Mouse (Mus musculus): ENCODE measurements around the gene Tex14.
"Not testable (repeated sequence)": the region's sequence is repeated elsewhere in the genome, so short reads cannot be mapped to it uniquely, and the experiment has no call there.

The Tex14 gene

DNA sequence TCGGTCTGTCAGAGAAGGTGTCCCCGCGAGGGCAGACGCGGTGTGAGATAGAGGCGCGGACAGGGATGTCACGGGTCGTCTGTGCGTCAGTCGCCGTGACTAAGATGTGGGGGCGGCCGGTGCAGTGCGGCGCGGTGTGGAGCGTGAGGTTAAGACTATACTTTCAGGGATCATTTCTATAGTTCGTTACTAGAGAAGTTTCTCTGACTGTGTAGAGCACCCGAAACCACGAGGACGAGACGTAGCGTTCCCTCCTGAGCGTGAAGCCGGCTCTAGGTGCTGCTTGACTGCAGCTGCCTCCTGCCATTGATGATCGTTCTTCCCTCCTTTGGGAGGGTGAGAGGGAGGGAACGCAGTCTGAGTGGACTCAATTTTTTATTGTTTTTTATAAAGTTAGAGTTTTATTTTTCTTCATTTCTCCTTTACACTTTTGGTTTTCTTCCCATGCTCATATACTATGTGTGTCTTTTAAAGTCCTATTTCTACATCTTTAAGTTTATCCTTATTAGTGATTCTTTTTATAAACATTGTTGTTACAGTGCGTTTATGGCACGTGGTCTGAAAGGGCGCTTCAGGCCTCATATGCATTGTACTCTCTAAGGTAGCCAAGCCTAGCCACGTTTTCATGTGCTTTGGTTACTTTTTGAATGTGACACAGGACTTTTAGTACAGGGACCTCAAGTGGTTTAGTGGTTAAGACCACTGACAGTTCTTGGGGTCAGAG, 43.8 kb downstream of the Tex14 start:
- DNase-seq, result peak in 1 of 2 experiments; percentile 67

DNA sequence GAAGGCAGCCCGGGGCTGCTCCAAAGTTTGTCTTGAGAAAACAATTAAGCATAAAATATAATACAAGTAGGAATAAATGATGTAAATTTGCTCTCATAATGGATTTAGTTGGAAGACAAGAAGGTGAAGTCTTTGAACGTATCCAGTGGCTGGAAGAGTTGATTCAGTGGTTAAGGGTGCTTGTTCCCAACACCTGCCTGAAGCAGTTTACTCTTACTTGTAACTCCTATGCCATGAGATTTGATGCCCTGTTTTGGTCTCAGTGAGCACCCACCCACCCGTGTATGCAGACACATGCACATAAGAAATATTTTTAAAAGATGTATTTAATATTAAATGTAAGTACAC, 44.3 kb downstream of the Tex14 start:
- no peak for DNase-seq

DNA sequence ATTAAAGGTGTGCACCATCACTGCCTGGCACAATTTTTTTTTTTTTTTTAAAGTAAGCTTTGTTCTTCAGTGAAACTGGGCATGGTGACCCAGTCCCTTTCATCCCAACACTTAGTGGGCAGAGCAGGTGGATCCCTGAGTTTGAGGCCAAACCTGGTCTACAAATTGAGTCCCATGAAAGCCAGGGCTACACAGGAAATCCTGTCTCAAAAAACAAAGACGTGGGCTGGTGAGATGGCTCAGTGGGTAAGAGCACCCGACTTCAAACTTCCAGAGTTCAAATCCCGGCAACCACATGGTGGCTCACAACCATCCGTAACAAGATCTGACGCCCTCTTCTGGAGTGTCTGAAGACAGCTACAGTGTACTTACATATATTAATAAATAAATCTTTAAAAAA, 45.0 kb downstream of the Tex14 start:
- DNase-seq, result not testable (repeated sequence)

DNA sequence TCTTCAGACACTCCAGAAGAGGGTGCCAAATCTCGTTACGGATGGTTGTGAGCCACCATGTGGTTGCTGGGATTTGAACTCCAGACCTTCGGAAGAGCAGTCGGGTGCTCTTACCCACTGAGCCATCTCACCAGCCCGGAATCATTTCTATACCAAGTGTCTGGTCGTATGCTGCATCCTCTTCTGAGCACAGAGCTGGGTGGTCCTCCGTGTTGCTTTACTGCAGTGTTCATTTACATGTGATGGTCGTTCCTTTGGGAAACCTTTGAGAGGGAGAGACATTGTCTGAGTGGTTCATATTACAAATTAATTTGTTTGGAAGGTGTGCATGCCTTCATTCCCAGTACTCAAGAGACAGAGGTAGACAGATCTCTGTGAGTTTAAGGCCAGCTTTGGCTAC, 47.9 kb downstream of the Tex14 start:
- DNase-seq, result not testable (repeated sequence)

DNA sequence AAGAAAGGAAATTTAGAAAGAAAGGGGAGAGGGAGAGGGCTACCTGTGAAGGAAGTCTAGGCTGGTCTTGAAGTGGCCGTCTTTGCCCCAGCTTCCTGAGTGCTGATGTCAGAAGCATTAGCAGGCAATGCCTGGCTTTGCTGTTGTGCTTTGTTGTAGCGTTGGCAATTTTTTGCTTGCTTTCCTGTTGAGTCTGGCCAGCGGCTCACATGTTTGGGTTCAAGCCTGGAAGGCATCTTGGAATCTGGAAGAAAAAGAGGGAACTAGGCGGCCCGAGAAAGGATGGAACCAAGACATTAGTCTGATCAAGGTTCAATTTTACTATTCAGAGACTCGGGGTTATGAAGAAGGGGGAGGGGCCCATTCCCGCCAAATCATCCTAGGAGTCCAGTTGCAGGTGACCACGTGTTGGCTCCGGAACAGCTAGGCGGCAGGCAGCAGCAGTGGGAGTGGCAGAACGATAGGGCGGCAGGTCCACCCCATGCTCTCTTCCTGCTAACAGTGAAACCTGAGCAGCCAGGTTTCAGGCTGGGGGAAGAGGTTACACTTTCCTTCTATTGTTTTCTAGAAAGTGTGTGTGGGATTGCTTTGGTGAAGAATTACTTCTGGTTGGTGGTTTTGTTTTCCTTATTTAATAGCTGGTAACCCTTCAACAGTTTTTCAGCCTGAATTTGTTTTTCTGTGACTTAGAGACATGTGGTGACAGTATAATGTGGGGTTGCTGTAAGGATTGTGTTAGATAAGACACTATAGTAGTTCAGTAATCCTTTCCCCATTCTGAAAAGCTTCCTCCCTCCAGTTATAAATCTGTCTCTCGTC, 48.6 kb downstream of the Tex14 start:
- DNase-seq, result peak; percentile 62 to 87

DNA sequence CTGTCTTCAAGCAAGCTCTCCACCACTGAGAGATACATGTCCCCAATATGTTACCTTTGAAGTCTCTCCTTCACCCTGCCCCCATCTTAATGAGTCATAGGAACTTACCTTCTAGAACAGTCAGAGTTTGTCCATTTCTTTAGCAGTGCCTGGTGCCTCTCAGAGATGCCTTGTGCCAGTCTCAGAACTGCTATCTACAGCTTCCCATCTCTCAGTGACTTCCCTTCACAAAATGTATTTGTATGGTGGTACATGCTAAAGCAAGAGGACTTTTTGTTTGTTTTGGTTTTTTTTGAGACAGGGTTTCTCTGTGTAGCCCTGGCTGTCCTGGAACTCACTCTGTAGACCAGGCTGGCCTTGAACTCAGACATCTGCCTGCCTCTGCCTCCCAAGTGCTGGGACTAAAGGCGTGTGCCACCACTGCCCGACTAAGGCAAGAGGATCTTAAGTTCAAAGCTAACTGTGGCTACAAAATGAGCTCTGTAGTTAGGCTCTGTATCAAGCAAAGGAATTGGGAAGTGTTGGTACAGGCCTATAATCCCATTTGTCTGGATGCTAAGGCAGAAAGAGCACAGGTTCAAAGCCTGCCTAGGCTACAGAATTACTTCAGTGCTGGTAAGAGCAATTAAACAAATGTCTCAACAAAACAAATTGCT, 49.3 kb downstream of the Tex14 start:
- DNase-seq, result no peak

DNA sequence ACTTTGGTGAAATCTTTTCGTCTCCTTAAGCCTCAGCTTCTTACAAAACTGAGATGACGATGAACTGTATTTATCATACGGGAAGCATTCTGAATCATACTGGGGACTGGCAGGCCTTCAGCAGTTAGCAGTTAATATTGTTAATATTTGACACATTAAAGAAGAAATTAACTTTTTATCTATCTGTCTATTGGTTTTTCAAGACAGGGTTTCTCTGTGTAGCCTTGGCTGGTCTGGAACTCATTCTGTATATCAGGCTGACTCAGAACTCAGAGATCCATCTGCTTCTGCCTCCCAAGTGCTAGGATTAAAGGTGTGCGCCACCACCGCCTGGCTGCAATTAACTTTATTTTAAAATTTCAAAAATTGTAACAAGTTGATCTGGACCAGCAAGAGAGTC, 50.7 kb downstream of the Tex14 start:
- no peak for DNase-seq

DNA sequence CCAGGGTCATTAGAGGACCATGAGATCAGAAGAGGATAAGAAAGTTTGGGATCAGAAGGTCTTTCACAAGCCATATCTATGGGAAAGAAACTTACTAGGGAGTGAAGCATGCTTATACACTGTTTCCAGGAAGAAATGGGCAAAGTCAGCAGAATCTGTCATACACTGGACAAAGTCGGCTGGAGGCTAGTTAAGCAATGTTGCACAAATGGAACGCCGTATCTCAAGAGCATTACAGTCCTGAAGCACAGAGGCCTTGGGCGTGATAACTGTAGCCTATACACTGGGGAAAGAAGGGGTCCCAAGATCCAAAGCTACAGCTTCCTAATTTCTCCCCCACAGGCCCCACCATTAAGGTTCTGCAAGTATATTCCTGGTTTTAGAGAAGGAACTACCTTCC, 51.1 kb downstream of the Tex14 start:
- DNase-seq, result no peak

DNA sequence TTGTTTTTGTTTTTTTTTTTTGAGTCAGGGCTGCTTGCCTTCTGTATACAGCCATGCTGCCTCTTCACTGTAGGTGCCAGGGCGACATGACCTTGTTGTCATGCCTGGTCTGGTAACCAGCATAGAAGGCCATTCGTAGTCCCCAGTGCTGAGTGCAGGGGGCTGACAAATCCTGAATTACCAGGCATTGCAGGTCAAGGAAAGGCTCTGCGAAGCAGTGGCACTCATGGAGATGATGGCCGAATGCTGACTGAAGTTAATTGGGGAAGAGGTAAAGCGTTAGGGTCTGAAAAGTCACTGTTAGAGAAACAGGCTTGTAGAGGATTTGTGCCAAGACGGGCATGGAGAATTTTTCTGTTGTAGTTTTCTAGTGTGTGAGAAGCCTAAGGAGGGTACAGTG, 55.7 kb downstream of the Tex14 start:
- no peak for DNase-seq

DNA sequence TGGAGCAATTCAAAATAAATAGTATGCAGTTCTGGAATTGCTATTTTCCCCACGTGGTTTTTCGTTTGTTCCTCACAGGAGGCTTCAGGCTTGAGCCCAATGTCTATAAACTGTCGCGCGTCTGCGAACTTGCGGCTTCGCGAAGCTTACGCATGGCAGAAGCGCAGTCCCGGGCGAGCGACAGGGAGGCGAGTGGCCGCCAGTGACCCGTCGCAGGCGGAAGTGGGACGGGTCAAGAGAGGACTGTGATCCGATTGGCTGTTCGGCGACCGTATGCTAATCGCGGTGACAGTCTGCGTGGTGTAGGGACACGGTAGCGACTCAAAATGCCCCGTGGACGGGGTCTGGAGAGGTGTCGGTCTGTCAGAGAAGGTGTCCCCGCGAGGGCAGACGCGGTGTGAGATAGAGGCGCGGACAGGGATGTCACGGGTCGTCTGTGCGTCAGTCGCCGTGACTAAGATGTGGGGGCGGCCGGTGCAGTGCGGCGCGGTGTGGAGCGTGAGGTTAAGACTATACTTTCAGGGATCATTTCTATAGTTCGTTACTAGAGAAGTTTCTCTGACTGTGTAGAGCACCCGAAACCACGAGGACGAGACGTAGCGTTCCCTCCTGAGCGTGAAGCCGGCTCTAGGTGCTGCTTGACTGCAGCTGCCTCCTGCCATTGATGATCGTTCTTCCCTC, 57.1 kb downstream of the Tex14 start:
- peak; percentile 81 to 94 for DNase-seq

DNA sequence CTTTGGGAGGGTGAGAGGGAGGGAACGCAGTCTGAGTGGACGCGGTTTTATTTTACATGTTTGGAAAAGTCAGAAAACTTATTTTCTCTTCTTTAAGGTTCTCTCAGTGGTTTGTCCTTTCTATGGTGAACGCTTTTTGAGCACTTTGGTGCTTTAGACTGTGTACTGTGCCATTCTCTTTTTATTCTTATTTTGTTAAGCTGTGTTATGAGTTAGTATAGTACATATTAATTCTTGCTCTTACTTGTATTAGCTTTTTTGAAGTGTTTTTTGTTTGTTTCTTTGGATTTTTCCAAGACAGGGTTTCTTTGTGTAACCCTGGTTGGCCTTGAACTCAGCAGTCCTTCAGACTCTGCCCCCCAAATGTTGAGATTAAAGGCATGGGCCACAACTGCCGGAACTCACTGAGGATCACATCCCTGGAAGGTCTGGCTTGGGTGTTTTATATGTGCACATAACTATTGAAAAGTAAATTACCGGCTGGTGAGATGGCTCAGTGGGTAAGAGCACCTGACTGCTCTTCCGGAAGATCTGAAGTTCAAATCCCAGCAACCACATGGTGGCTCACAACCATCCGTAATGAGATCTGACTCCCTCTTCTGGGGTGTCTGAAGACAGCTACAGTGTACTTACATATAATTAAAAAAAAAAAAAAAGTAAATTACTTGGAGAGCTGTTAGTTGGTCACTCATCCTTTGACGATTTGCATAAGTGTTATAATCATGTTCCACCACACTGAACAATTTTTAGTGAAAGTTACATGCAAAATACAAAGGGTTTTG, 57.8 kb downstream of the Tex14 start:
- no peak for DNase-seq

DNA sequence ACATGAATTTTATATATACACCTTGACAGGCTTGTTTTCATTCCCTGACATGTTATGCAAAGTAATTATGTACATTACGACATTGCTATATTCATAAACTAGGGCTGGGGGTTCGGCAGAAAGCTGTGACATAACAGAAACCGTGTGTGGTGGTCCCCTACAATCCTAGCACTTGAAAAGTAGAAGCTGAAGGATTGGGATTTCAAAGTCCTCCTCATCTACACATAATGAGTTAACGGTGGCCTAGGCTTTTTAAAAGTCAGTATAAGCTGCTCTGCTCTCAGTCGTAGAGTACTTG, 58.3 kb downstream of the Tex14 start:
- DNase-seq, result no peak

DNA sequence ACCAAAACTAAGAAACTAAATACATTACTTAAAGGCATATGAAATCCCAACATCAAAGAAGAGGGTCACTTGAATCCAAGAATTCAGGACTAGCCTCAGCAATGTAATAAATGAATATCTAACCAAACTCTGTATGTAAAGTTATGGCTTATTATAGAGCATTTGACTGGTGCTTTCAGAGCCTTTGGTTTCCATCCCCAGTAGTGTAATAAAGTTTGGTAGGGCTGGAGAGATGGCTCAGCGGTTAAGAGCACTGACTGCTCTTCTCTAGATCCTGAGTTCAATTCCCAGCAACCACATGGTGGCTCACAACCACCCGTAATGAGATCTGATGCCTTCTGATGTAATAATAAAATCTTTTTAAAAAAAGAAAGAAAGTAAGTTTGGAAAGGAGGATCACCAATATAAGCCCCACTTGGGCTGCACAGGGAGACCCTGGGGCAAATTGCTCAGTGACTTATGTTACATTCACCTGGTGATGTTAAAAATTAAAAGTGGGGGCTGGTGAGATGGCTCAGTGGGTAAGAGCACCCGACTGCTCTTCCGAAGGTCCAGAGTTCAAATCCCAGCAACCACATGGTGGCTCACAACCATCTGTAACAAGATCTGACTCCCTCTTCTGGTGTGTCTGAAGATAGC, 59.0 kb downstream of the Tex14 start:
- not testable (repeated sequence) for DNase-seq

DNA sequence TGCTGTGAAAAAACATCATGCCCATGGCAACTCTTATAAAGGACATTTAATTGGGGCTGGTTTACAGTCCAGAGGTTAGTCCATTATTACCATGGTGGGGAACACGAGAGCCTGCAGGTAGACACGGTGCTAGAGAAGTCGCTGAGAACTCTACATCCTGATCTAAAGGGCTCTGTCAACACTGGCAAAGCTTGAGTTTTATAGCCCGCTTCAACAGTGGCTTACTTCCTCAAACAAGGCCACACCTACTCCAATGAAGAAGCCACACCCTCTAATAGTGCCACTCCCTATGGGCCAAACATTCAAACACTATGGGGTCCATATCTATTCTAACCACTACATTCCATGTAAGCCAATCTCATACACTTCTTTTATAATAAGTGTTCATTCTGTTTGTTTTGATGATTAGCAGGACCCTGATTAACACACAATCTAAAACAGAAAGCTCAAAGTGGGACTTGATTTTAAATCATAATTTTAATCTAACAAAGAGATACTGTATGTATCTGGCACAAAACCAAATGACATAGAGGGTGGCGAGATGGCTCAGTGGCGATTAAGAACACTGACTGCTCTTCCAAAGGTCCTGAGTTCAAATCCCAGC, 61.2 kb downstream of the Tex14 start:
- DNase-seq, result no peak

DNA sequence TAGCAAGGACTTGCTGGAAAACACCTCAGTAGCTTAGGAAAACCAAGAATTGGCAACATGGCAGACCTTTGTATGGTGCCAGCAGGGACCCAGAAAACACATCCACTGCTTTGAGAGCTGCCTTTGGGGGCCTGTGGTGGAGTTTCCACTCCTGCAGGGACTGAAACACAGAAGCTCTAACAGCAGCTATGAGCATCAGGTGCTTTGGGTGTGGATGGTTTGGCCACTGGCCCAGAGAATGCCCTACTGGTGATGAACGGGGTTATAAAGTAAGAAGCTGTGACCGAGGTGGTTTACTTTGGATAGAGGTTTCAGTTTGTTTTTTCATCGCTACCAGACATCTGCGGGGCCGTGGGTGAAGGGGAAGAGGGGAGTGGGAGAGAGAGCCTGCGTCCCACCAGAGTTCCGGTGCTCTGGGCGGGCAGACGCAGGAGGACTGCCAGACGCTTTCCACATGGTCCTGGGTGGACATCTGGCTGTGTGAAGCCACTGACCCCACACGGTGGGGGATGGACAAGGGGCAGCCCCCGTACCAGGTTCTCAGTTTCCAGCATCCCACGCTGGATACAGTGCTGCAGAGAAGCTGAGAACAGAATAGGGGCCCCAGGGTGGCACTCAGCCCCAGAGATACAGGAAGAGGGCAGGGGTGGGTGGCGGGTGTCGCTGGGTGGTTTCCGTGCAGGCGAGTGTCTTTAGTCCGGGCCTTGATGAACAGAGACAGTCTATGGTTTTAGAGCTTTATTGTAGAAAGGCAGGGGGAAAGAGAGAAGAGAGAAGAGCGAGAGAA, 62.8 kb downstream of the Tex14 start:
- DNase-seq, result no peak

DNA sequence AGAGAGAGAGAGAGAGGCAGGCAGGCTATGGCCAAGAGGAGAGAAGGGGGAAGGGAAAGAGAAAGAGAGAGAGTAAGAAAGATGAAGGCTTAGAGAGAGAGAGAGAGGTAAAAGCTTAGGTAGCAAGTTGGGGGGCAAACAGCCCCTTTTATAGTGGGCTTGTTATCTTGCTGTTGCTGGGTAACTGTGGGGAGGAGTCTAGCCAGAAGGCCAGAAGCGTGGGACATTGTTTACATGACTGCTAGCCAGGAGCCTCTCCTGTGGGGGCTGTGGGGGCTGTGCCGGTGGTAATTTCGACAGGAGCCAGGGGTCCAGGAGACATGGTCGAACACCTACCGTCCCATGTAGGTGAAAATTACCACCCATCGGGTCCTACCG, 63.4 kb downstream of the Tex14 start:
- DNase-seq, result no peak

DNA sequence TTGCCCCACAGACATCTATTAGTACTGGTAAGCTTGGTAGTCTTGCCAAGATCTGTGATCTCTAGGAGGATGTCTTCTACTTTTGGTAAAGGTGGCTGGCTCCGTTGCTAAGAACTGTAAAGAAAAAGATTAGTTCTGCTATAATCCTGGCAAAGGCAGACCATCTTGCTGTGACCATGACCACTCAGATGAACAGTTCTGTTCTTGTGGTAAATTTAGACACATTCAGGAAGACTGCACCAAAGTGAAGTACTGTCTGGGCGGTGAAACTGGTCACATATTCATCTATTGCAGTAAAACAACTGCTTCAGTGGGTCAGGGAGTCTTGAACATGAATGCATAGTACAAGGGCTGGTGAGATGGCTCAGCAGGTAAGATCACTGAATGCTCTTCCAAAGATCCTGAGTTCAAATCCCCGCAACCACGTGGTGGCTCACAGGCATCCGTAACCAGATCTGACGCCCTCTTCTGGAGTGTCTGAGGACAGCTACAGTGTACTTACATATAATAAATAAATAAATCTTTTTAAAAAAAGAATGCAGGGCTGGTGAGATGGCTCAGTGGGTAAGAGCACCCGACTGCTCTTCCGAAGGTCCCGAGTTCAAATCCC, 63.9 kb downstream of the Tex14 start:
- no peak for DNase-seq

DNA sequence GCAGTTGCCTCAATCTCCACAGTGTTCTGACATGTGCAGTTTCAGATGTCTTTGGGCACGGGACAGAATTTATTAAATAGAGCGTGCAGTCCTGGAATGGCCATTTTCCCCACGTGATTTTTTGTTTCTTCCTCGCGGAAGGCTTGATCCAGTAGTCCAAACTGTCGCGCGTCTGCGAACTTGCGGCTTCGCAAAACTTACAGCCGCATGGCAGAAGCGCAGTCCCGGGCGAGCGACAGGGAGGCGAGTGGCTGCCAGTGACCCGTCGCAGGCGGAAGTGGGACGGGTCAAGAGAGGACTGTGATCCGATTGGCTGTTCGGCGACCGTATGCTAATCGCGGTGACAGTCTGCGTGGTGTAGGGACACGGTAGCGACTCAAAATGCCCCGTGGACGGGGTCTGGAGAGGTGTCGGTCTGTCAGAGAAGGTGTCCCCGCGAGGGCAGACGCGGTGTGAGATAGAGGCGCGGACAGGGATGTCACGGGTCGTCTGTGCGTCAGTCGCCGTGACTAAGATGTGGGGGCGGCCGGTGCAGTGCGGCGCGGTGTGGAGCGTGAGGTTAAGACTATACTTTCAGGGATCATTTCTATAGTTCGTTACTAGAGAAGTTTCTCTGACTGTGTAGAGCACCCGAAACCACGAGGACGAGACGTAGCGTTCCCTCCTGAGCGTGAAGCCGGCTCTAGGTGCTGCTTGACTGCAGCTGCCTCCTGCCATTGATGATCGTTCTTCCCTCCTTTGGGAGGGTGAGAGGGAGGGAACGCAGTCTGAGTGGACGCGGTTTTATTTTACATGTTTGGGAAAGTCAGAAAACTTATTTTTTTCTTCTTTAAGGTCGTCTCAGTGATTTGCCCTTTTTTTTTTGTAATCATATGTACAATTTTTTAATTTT, 66.2 kb downstream of the Tex14 start:
- peak; percentile 65 to 88 for DNase-seq

DNA sequence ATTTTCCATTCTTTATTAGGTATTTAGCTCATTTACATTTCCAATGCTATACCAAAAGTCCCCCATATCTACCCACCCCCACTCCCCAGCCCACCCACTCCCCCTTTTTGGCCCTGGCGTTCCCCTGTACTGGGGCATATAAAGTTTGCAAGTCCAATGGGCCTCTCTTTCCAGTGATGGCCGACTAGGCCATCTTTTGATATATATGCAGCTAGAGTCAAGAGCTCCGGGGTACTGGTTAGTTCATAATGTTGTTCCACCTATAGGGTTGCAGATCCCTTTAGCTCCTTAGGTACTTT, 66.8 kb downstream of the Tex14 start:
- DNase-seq, result not testable (repeated sequence)

DNA sequence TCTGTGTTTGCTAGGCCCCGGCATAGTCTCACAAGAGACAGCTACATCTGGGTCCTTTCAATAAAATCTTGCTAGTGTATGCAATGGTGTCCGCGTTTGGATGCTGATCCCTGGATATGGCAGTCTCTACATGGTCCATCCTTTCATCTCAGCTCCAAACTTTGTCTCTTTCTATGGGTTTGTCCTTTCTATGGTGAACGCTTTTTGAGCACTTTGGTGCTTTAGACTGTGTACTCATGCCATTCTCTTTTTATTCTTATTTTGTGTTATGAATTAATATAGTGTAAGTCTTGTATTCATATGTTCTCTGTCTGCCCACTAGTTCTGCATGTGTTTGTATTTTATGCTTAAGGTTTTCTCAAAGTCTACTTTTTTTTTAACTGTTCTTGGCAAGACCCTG, 67.2 kb downstream of the Tex14 start:
- not testable (repeated sequence) for DNase-seq
